Mouse (Mus musculus): ENCODE data around the gene Rsph1. TPM values are rescaled to one million over a fixed set of nuclear protein-coding genes. Genes with fewer than 3 reads are reported as not detected.
"Not testable (repeated sequence)": the region's sequence is repeated elsewhere in the genome, so short reads cannot be mapped to it uniquely, and the experiment has no call there.

The Rsph1 gene
- polyA plus RNA-seq, 1 experiment from 2014 or later: 2.6 TPM

DNA sequence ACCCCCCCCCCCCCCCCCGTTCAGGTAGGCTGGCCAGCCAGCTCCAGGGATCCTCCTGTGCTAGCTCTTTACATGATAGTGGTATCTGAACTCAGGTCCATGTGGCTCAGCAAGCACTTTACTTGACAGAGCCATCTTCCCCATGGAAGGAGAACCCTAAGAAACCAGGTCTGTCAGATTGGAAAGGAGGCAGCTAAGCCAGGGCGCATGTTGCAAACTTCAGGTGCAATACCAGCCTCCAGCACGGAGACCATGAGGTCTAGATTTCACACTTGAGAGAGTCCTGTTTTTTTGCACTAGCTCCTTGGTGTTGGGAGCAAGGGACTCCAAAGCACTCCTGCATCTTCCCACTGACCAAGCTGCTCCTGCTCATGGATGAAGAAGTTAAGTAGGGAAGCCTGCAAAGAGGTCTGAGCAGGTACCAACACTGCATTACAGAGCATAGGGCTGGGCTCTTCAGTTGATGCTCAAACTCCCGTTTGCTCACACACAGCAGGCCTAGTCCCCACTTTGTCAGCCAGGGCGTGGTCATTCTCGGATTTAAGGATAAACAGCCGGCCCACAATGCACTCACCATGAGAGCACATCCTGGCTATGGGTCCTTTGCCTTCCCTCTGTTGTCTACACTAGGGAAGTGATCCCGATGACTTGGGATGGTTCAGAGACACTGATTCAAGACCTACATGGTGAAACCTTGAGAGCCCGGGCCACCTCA lies 819 bp downstream of the Rsph1 start:
- ATAC-seq (replicated peaks; ENCODE audit: low FRiP score) (peak; percentile 10; the same call in 1 of the 2 replicates), DNase-seq (ENCODE audit: low spot score) (no peak)
- Histone ChIP-seq H3K36me3 (ENCODE audit: control insufficient read depth, insufficient read depth, low read length) (no peaks in the 10 kb centered on the region), H3K4me1 (replicated peaks; ENCODE audit: control insufficient read depth, insufficient read depth, low read length) (no peaks in the 10 kb centered on the region; the same call in 1 of the 2 replicates), H3K4me2 (ENCODE audit: low read depth, low read length, severe bottlenecking) (peak overlapping the region; percentile 66), H3K9me3 (ENCODE audit: control insufficient read depth, low read length) (no peaks in the 10 kb centered on the region), H3K9ac (ENCODE audit: low read length) (no peak overlapping the region), H3K27me3 (ENCODE audit: control insufficient read depth, insufficient read depth, low read length) (no peaks in the 10 kb centered on the region), H3K4me3 (ENCODE audit: low read depth, low read length) (peak overlapping the region; percentile 38), H3K27ac (ENCODE audit: low read depth, low read length) (no peak overlapping the region)
- 22% methylated on average over 9 of the region's 9 CpGs for WGBS

DNA sequence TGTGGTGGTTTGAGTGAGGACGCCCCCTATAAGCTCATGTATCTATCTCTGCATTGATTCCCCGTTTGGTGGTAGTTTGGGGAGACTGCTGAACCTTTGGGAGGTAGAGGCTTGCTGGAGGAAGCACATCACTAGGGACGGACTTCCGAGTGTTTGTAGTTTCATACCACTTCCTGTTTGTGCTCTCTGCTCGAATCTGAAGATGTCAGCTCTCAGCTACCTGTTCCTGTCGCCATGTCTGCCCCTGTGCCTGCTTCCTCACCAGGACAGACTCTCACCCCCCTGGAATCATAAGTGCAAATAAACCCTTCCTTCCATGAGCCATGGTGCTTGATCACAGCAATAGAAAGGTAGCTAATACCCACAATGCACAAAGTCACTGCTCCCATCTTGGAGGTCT lies 2.0 kb downstream of the Rsph1 start:
- Histone ChIP-seq H3K9me3 (ENCODE audit: control insufficient read depth, low read length) (no peaks in the 10 kb centered on the region), H3K36me3 (ENCODE audit: control insufficient read depth, insufficient read depth, low read length) (no peaks in the 10 kb centered on the region), H3K4me3 (ENCODE audit: low read depth, low read length) (no peak overlapping the region), H3K9ac (ENCODE audit: low read length) (no peak overlapping the region), H3K4me1 (replicated peaks; ENCODE audit: control insufficient read depth, insufficient read depth, low read length) (no peaks in the 10 kb centered on the region; the same call in 1 of the 2 replicates), H3K27ac (ENCODE audit: low read depth, low read length) (no peak overlapping the region), H3K4me2 (ENCODE audit: low read depth, low read length, severe bottlenecking) (no peak overlapping the region), H3K27me3 (ENCODE audit: control insufficient read depth, insufficient read depth, low read length) (no peaks in the 10 kb centered on the region)
- 80% methylated on average over 6 of the region's 6 CpGs for WGBS
- ATAC-seq (replicated peaks; ENCODE audit: low FRiP score) (no peak), DNase-seq (ENCODE audit: low spot score) (no peak)

DNA sequence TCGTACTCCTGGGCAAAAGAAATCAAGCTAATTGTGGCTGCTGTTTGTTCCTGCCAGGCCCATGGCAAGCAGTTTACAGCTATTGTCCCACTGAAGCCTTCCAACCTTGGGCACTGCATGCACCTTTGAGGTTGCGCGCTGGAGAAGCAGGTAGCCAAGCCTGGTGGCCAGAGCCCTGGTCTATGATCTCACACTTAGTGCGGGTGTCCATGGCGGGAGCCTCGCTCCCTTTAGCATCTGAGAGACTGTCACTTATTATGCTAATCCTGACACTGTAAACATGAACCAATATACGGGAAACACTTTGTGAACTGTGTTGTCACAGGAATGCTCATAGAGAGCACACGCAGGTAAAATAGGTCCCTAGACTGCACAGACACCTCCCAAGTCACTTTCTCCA lies 3.6 kb downstream of the Rsph1 start:
- no peak overlapping the region for H3K9ac ChIP-seq (ENCODE audit: low read length)
- H3K27me3 ChIP-seq (ENCODE audit: control insufficient read depth, insufficient read depth, low read length): no peaks in the 10 kb centered on the region
- WGBS: 89% methylated on average over 8 of the region's 8 CpGs
- no peaks in the 10 kb centered on the region for H3K9me3 ChIP-seq (ENCODE audit: control insufficient read depth, low read length)
- no peaks in the 10 kb centered on the region; the same call in 1 of the 2 replicates for H3K4me1 ChIP-seq (replicated peaks; ENCODE audit: control insufficient read depth, insufficient read depth, low read length)
- H3K27ac ChIP-seq (ENCODE audit: low read depth, low read length): no peak overlapping the region
- H3K4me2 ChIP-seq (ENCODE audit: low read depth, low read length, severe bottlenecking): no peak overlapping the region
- no peak for ATAC-seq (replicated peaks; ENCODE audit: low FRiP score)
- DNase-seq (ENCODE audit: low spot score): no peak
- H3K4me3 ChIP-seq (ENCODE audit: low read depth, low read length): no peak overlapping the region
- no peaks in the 10 kb centered on the region for H3K36me3 ChIP-seq (ENCODE audit: control insufficient read depth, insufficient read depth, low read length)

DNA sequence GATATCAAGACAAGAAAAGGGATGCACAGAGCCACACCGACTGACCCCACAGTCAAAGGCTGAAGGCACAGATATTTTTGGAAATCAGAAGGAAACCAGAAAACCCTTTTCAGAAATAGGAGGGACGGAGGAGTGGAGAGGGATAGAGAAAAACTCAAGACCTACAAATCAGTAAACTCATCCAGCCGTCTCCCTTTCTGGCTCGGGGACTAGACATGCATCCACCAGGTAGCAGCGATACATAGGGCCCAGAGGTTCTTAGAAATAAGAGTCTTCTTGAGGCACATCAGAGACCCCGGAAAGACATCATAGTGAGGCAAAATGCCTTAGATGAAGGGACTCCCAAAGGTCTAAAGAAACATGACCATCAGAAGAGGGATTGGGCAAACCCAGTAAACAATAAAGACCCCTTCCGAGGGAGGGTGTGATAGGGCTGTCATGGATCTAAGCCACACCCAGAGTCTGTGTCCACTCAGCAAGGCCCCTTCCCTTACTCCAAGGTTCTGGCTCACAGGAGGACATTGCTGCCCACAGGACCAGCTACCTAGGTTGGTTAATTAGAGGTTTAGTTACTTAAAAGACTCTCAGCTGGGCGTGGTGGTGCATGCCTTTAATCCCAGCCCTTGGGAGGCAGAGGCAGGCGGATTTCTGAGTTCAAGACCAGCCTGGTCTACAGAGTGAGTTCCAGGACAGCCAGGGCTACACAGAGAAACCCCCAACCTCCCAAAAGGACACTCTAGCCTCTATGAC lies 4.6 kb downstream of the Rsph1 start:
- H3K27ac ChIP-seq (ENCODE audit: low read depth, low read length): no peak overlapping the region
- H3K9me3 ChIP-seq (ENCODE audit: control insufficient read depth, low read length): no peaks in the 10 kb centered on the region
- no peak overlapping the region for H3K4me3 ChIP-seq (ENCODE audit: low read depth, low read length)
- no peaks in the 10 kb centered on the region; the same call in 1 of the 2 replicates for H3K4me1 ChIP-seq (replicated peaks; ENCODE audit: control insufficient read depth, insufficient read depth, low read length)
- H3K4me2 ChIP-seq (ENCODE audit: low read depth, low read length, severe bottlenecking): no peak overlapping the region
- ATAC-seq (replicated peaks; ENCODE audit: low FRiP score): no peak
- no peaks in the 10 kb centered on the region for H3K36me3 ChIP-seq (ENCODE audit: control insufficient read depth, insufficient read depth, low read length)
- H3K27me3 ChIP-seq (ENCODE audit: control insufficient read depth, insufficient read depth, low read length): no peaks in the 10 kb centered on the region
- WGBS: 88% methylated on average over 9 of the region's 9 CpGs
- no peak for DNase-seq (ENCODE audit: low spot score)
- no peak overlapping the region for H3K9ac ChIP-seq (ENCODE audit: low read length)

DNA sequence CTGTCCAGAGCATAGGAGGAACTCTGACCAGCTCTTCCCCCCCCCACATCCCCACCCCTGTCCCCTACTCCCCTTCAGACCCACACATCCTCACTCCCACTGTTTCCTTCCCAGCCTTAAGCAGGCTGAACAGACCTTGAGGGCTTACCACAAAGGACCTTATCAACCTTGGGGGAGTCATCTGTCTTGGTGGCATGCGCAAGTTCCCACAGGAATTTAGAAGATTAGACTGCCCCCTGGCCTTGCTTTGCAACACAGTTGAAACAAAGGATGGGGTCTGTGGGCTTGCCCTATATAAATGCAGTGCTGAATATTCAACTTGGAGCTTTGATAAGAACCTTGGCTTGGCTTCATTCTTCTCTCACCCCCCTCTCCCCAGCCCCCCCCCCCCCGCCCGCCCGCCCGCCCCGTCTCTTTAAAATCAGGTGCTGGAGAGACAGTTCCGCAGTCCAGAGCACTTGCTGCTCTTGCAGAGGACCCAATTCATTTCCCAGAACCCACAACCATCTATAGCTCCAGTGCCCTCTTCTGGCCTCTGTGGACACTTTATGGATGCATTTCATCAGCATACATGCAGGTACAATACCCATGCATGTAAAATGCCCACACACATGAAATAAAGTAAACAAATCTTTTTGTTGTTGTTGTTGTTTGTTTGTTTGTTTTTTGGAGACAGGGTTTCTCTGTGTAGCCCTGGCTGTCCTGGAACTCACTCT lies 5.9 kb downstream of the Rsph1 start:
- no peak overlapping the region for H3K27ac ChIP-seq (ENCODE audit: low read depth, low read length)
- ATAC-seq (replicated peaks; ENCODE audit: low FRiP score): no peak
- no peaks in the 10 kb centered on the region for H3K36me3 ChIP-seq (ENCODE audit: control insufficient read depth, insufficient read depth, low read length)
- no peak overlapping the region for H3K4me3 ChIP-seq (ENCODE audit: low read depth, low read length)
- H3K9me3 ChIP-seq (ENCODE audit: control insufficient read depth, low read length): no peaks in the 10 kb centered on the region
- no peak overlapping the region for H3K4me2 ChIP-seq (ENCODE audit: low read depth, low read length, severe bottlenecking)
- no peak for DNase-seq (ENCODE audit: low spot score)
- no peaks in the 10 kb centered on the region for H3K4me1 ChIP-seq (replicated peaks; ENCODE audit: control insufficient read depth, insufficient read depth, low read length)
- 63% methylated on average over 7 of the region's 7 CpGs for WGBS
- no peaks in the 10 kb centered on the region for H3K27me3 ChIP-seq (ENCODE audit: control insufficient read depth, insufficient read depth, low read length)
- no peak overlapping the region for H3K9ac ChIP-seq (ENCODE audit: low read length)

DNA sequence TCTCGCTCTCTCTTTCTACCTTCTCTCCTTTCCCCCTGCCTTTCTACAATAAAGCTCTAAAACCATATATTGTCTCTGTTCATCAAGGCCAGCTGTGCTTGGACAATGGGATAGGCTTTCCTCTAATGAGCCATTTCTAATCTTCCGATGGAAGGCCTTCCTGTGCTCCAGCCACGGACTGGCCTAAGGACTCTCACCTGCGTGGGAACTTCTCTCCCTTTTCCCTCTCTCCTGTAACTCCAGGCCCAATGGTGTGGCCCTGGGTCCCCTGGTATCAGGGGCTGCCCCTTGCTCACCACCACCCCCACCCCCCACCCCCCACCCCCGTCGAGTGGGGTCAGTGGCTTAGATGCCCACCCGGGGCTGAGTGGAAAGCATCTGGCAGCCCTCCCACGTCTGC lies 6.4 kb downstream of the Rsph1 start:
- H3K4me1 ChIP-seq (replicated peaks; ENCODE audit: control insufficient read depth, insufficient read depth, low read length); H3K36me3 ChIP-seq (ENCODE audit: control insufficient read depth, insufficient read depth, low read length); H3K4me2 ChIP-seq (ENCODE audit: low read depth, low read length, severe bottlenecking); DNase-seq (ENCODE audit: low spot score); H3K9ac ChIP-seq (ENCODE audit: low read length); H3K27me3 ChIP-seq (ENCODE audit: control insufficient read depth, insufficient read depth, low read length); H3K4me3 ChIP-seq (ENCODE audit: low read depth, low read length); ATAC-seq (replicated peaks; ENCODE audit: low FRiP score); H3K27ac ChIP-seq (ENCODE audit: low read depth, low read length); H3K9me3 ChIP-seq (ENCODE audit: control insufficient read depth, low read length): not testable (repeated sequence)
- 74% methylated on average over 8 of the region's 8 CpGs for WGBS

DNA sequence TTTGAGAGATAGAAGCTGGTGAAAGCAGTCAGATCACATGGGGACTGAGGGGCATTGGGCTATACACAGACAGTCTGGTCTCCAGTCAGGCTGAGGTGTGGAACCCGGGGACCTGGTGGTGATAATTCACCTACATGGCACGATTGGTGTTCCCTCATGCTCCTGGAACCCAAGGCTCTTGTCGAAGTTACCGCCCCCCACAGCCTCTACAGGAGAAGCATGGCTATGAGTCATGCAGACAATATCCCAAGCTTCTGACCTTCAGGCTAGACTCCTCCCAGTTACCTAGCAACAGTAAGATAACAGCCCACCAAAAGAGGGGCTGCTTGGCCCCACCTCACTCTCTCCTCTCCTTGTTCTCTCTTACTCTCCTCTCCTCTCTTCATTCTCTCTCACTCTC lies 6.9 kb downstream of the Rsph1 start:
- Histone ChIP-seq H3K27ac (ENCODE audit: low read depth, low read length) (no peak overlapping the region), H3K4me2 (ENCODE audit: low read depth, low read length, severe bottlenecking) (no peak overlapping the region), H3K4me1 (replicated peaks; ENCODE audit: control insufficient read depth, insufficient read depth, low read length) (0 out of 2 replicates have a peak, but pooled peaks cover under 1% of the 10 kb centered on the region), H3K27me3 (ENCODE audit: control insufficient read depth, insufficient read depth, low read length) (no peaks in the 10 kb centered on the region), H3K9ac (ENCODE audit: low read length) (no peak overlapping the region), H3K9me3 (ENCODE audit: control insufficient read depth, low read length) (no peaks in the 10 kb centered on the region), H3K36me3 (ENCODE audit: control insufficient read depth, insufficient read depth, low read length) (no peaks in the 10 kb centered on the region), H3K4me3 (ENCODE audit: low read depth, low read length) (no peak overlapping the region)
- ATAC-seq (replicated peaks; ENCODE audit: low FRiP score) (no peak), DNase-seq (ENCODE audit: low spot score) (no peak)
- WGBS: 86% methylated on average over 4 of the region's 4 CpGs

DNA sequence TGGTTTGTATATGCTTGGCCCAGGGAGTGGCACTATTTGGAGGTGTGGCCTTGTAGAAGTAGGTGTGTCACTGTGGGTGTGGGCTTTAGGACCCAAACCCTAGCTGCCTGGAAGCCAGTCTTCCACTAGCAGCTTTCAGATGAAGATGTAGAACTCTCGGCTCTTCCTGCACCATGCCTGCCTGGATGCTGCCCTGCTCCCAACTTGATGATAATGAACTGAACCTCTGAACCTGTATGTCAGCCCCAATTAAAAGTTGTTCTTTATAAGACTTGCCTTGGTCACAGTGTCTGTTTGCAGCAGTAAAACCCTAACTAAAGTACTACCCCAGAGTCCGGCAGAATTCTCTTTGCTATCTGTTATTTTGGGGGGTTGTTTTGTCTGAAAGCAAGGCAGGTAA lies 7.4 kb downstream of the Rsph1 start:
- no peaks in the 10 kb centered on the region for H3K27me3 ChIP-seq (ENCODE audit: control insufficient read depth, insufficient read depth, low read length)
- 0 out of 2 replicates have a peak, but pooled peaks cover 1% of the 10 kb centered on the region for H3K4me1 ChIP-seq (replicated peaks; ENCODE audit: control insufficient read depth, insufficient read depth, low read length)
- WGBS: 94% methylated on average over 2 of the region's 2 CpGs
- H3K27ac ChIP-seq (ENCODE audit: low read depth, low read length): no peak overlapping the region
- no peak for DNase-seq (ENCODE audit: low spot score)
- H3K4me3 ChIP-seq (ENCODE audit: low read depth, low read length): no peak overlapping the region
- no peaks in the 10 kb centered on the region for H3K36me3 ChIP-seq (ENCODE audit: control insufficient read depth, insufficient read depth, low read length)
- no peak for ATAC-seq (replicated peaks; ENCODE audit: low FRiP score)
- no peaks in the 10 kb centered on the region for H3K9me3 ChIP-seq (ENCODE audit: control insufficient read depth, low read length)
- no peak overlapping the region for H3K9ac ChIP-seq (ENCODE audit: low read length)
- no peak overlapping the region for H3K4me2 ChIP-seq (ENCODE audit: low read depth, low read length, severe bottlenecking)

Data from forebrain, embryonic 11.5 days (tissue).